Comparison of ENCODE assay signal across 10 mouse cellular contexts in genomic region chr2:30444450-30444849, GRCm38 (mm10). TPM values are rescaled to one million over a fixed set of nuclear protein-coding genes. Genes with fewer than 3 reads are reported as not detected.
DNase-seq lines count a peak whose midpoint lies in the region; ATAC-seq and TF ChIP-seq lines count a peak whose summit lies in the region.
"Had no signal": no experiment of that assay in that cellular context is flagged by ENCODE, and none has a peak within 500 bp of the region (broad histone marks: within the 10 kb centered on the region; RNA-seq: fewer than 3 reads in every experiment).

No protein-coding gene starts in this region.

- no peak for ATAC-seq in heart, embryonic 13.5 days (ENCODE audit: extremely low read depth, insufficient number of reproducible peaks, low FRiP score, low TSS enrichment)
- ATAC-seq in lung, embryonic 14.5 days (ENCODE audit: insufficient read depth) = no peak
- ATAC-seq in embryonic facial prominence, embryonic 15.5 days (ENCODE audit: insufficient number of reproducible peaks, low FRiP score, low TSS enrichment, low read depth) = no peak
- no peak for ATAC-seq in neural tube, embryonic 14.5 days (ENCODE audit: low read depth)

- no peak overlapping the region for H3K4me3 ChIP-seq in heart, embryonic 13.5 days
- no peak overlapping the region for H3K4me3 ChIP-seq in lung, embryonic 14.5 days (ENCODE audit: low read depth, low read length)
- no peak overlapping the region for H3K4me3 ChIP-seq in embryonic facial prominence, embryonic 15.5 days (replicated peaks)
- H3K4me3 ChIP-seq in neural tube, embryonic 14.5 days (ENCODE audit: low read depth, low read length) = no peak overlapping the region

- peak overlapping the region; percentile 100 for H3K27ac ChIP-seq in heart, embryonic 13.5 days (replicated peaks)
- peak overlapping the region; percentile 100 for H3K27ac ChIP-seq in lung, embryonic 14.5 days (ENCODE audit: low read depth)
- peak overlapping the region; percentile 73 for H3K27ac ChIP-seq in embryonic facial prominence, embryonic 15.5 days (replicated peaks)
- H3K27ac ChIP-seq in neural tube, embryonic 14.5 days (ENCODE audit: low read depth, low read length) = 0 out of 2 replicates have a peak overlapping the region, but pooled peaks have one; percentile 28

- H3K9ac ChIP-seq in heart, embryonic 13.5 days = peak overlapping the region; percentile 91
- H3K9ac ChIP-seq in lung, embryonic 14.5 days = no peak overlapping the region
- no peak overlapping the region for H3K9ac ChIP-seq in embryonic facial prominence, embryonic 15.5 days
- no peak overlapping the region for H3K9ac ChIP-seq in neural tube, embryonic 14.5 days (replicated peaks; ENCODE audit: low read depth, low read length)

- H3K4me1 ChIP-seq in heart, embryonic 13.5 days = peaks cover 79% of the 10 kb centered on the region
- peaks cover 57% of the 10 kb centered on the region for H3K4me1 ChIP-seq in lung, embryonic 14.5 days (ENCODE audit: insufficient read depth)
- H3K4me1 ChIP-seq in embryonic facial prominence, embryonic 15.5 days = peaks cover 66% of the 10 kb centered on the region
- H3K4me1 ChIP-seq in neural tube, embryonic 14.5 days (ENCODE audit: control insufficient read depth, insufficient read depth, low read length) = peaks cover 34% of the 10 kb centered on the region

- DNase-seq in heart, adult 18-20 months = no peak
- DNase-seq in lung, embryonic 14.5 days = no peak
- no peak for DNase-seq in lung, postnatal 36 days
- DNase-seq in cerebellum, postnatal 10 days = no peak
- DNase-seq in thymus, postnatal 25 days = no peak
- DNase-seq: left cerebral cortex, postnatal 4 days had no signal

- peak overlapping the region; percentile 37 for H3K4me2 ChIP-seq in heart, embryonic 13.5 days
- H3K4me2 ChIP-seq in lung, embryonic 14.5 days = peak overlapping the region; percentile 80
- H3K4me2 ChIP-seq in embryonic facial prominence, embryonic 15.5 days (replicated peaks) = no peak overlapping the region
- H3K4me2 ChIP-seq in neural tube, embryonic 14.5 days (ENCODE audit: low read depth, low read length) = no peak overlapping the region

- no peak for TF ChIP-seq CTCF in lung, embryonic 14.5 days (IDR thresholded peaks at IDR 0.05; ENCODE audit: low read depth)

- H3K36me3 ChIP-seq in heart, embryonic 13.5 days = peaks cover 71% of the 10 kb centered on the region
- H3K36me3 ChIP-seq in lung, embryonic 14.5 days (ENCODE audit: insufficient read depth) = peaks cover 67% of the 10 kb centered on the region
- peaks cover 36% of the 10 kb centered on the region for H3K36me3 ChIP-seq in embryonic facial prominence, embryonic 15.5 days
- peaks cover 24% of the 10 kb centered on the region; the same call in 1 of the 2 replicates for H3K36me3 ChIP-seq in neural tube, embryonic 14.5 days (ENCODE audit: control insufficient read depth, insufficient read depth, low read length)

- no peaks in the 10 kb centered on the region for H3K27me3 ChIP-seq in heart, embryonic 13.5 days (replicated peaks)
- H3K27me3 ChIP-seq in lung, embryonic 14.5 days (ENCODE audit: insufficient read depth, low read length) = no peaks in the 10 kb centered on the region
- no peaks in the 10 kb centered on the region for H3K27me3 ChIP-seq in embryonic facial prominence, embryonic 15.5 days
- H3K27me3 ChIP-seq in neural tube, embryonic 14.5 days (ENCODE audit: control insufficient read depth, insufficient read depth, low read length) = no peaks in the 10 kb centered on the region
- H3K27me3 ChIP-seq: CH12.LX had no signal

- H3K9me3 ChIP-seq in heart, embryonic 13.5 days = no peaks in the 10 kb centered on the region
- no peaks in the 10 kb centered on the region for H3K9me3 ChIP-seq in lung, embryonic 14.5 days (ENCODE audit: low read depth, low read length)
- no peaks in the 10 kb centered on the region for H3K9me3 ChIP-seq in embryonic facial prominence, embryonic 15.5 days (replicated peaks)
- no peaks in the 10 kb centered on the region for H3K9me3 ChIP-seq in neural tube, embryonic 14.5 days (ENCODE audit: control insufficient read depth, low read length)

RNA-seq across cellular contexts. Expression of gene Ptpa, which starts 28.6 kb away (rescaled TPM):
- polyA plus RNA-seq in heart, embryonic 13.5 days (2015; fragmentation: Nextera tagmentation; extraction: Ambion mirVana) = 100.0 and 109 TPM in 2 replicates
- 10 to 100 TPM; 81.6 to 96.7 TPM for total RNA-seq in heart, adult 18-20 months (2021)
- 85.7 and 95.5 TPM in 2 replicates for polyA plus RNA-seq in lung, embryonic 14.5 days (2014; fragmentation: Nextera tagmentation; extraction: Ambion mirVana)
- polyA plus RNA-seq in embryonic facial prominence, embryonic 15.5 days (2015; fragmentation: Nextera tagmentation; extraction: Ambion mirVana) = 146 and 154 TPM in 2 replicates
- polyA plus RNA-seq in neural tube, embryonic 14.5 days (2014; fragmentation: Nextera tagmentation; extraction: Ambion mirVana) = 65.8 and 70.7 TPM in 2 replicates

RNA-seq across cellular contexts. Expression of gene Crat, which starts 28.8 kb away (rescaled TPM):
- polyA plus RNA-seq in heart, embryonic 13.5 days (2015; fragmentation: Nextera tagmentation; extraction: Ambion mirVana) = 74.5 and 76.8 TPM in 2 replicates
- 100 to 1,000 TPM; 507 to 509 TPM for total RNA-seq in heart, adult 18-20 months (2021)
- polyA plus RNA-seq in lung, embryonic 14.5 days (2014; fragmentation: Nextera tagmentation; extraction: Ambion mirVana) = 28.0 and 30.3 TPM in 2 replicates
- 29.4 and 32.1 TPM in 2 replicates for polyA plus RNA-seq in embryonic facial prominence, embryonic 15.5 days (2015; fragmentation: Nextera tagmentation; extraction: Ambion mirVana)
- 27.7 and 32.4 TPM in 2 replicates for polyA plus RNA-seq in neural tube, embryonic 14.5 days (2014; fragmentation: Nextera tagmentation; extraction: Ambion mirVana)

RNA-seq across cellular contexts. Expression of gene Ier5l, which starts 29.6 kb away (rescaled TPM):
- 0.96 and 1.0 TPM in 2 replicates for polyA plus RNA-seq in heart, embryonic 13.5 days (2015; fragmentation: Nextera tagmentation; extraction: Ambion mirVana)
- 1 to 10 TPM; 2.6 to 3.2 TPM for total RNA-seq in heart, adult 18-20 months (2021)
- 4.7 and 4.9 TPM in 2 replicates for polyA plus RNA-seq in lung, embryonic 14.5 days (2014; fragmentation: Nextera tagmentation; extraction: Ambion mirVana)
- 2.2 and 3.0 TPM in 2 replicates for polyA plus RNA-seq in embryonic facial prominence, embryonic 15.5 days (2015; fragmentation: Nextera tagmentation; extraction: Ambion mirVana)
- 2.3 and 2.6 TPM in 2 replicates for polyA plus RNA-seq in neural tube, embryonic 14.5 days (2014; fragmentation: Nextera tagmentation; extraction: Ambion mirVana)

RNA-seq across cellular contexts. Expression of gene Dolpp1, which starts 52.4 kb away (rescaled TPM):
- polyA plus RNA-seq in heart, embryonic 13.5 days (2015; fragmentation: Nextera tagmentation; extraction: Ambion mirVana) = 18.8 and 23.2 TPM in 2 replicates
- total RNA-seq in heart, adult 18-20 months (2021) = 1 to 10 TPM; 6.4 to 7.8 TPM
- polyA plus RNA-seq in lung, embryonic 14.5 days (2014; fragmentation: Nextera tagmentation; extraction: Ambion mirVana) = 32.6 and 34.2 TPM in 2 replicates
- 34.6 and 34.7 TPM in 2 replicates for polyA plus RNA-seq in embryonic facial prominence, embryonic 15.5 days (2015; fragmentation: Nextera tagmentation; extraction: Ambion mirVana)
- polyA plus RNA-seq in neural tube, embryonic 14.5 days (2014; fragmentation: Nextera tagmentation; extraction: Ambion mirVana) = 51.5 and 57.7 TPM in 2 replicates

Comparison
In these comparisons a context has a peak if more than half of its experiments do, and no peak if none do; other contexts are left out.
1. H3K27ac ChIP-seq: peak in every context shown above with its lines; median percentile 100 in heart, embryonic 13.5 days; 100 in lung, embryonic 14.5 days; 73 in embryonic facial prominence, embryonic 15.5 days; 28 in neural tube, embryonic 14.5 days.
2. H3K4me2 ChIP-seq: peak in heart, embryonic 13.5 days (single experiment) and lung, embryonic 14.5 days (single experiment); none in embryonic facial prominence, embryonic 15.5 days (single experiment) and neural tube, embryonic 14.5 days (single experiment).